Mouse (Mus musculus): Measurements from ENCODE around the gene Vav2.

Gene Vav2

GRCm38 (mm10) chr2:27426855-27427457 lies at the start of gene Vav2:
TSS of gene Vav2 (minus strand) at chr2:27427033.
- peak; percentile 96 for DNase-seq

GRCm38 (mm10) chr2:27475495-27476302 lies 48.9 kb upstream of the Vav2 start:
- DNase-seq: peak; percentile 89 to 92

GRCm38 (mm10) chr2:27474621-27475484 lies 48.0 kb upstream of the Vav2 start:
- peak; percentile 25 to 33 for DNase-seq

GRCm38 (mm10) chr2:27473911-27474310 lies 47.1 kb upstream of the Vav2 start:
- DNase-seq: no peak

GRCm38 (mm10) chr2:27473061-27473765 lies 46.4 kb upstream of the Vav2 start:
- peak; percentile 35 to 48 for DNase-seq

- no peak for DNase-seq
Observed at GRCm38 (mm10) chr2:27471170-27471584, 44.3 kb upstream of the Vav2 start.

GRCm38 (mm10) chr2:27470535-27470934 lies 43.7 kb upstream of the Vav2 start:
- no peak for DNase-seq

- no peak for DNase-seq
Observed at GRCm38 (mm10) chr2:27469991-27470355, 43.1 kb upstream of the Vav2 start.

GRCm38 (mm10) chr2:27469292-27469990 lies 42.6 kb upstream of the Vav2 start:
- peak; percentile 39 to 40 for DNase-seq

- no peak for DNase-seq
Observed at GRCm38 (mm10) chr2:27462901-27463300, 36.1 kb upstream of the Vav2 start.

GRCm38 (mm10) chr2:27461881-27462660 lies 35.2 kb upstream of the Vav2 start:
- DNase-seq: no peak

- no peak for DNase-seq
Observed at GRCm38 (mm10) chr2:27460651-27461050, 33.8 kb upstream of the Vav2 start.

GRCm38 (mm10) chr2:27460163-27460562 lies 33.3 kb upstream of the Vav2 start:
- DNase-seq: no peak

GRCm38 (mm10) chr2:27459735-27460134 lies 32.9 kb upstream of the Vav2 start:
- DNase-seq: no peak

GRCm38 (mm10) chr2:27450226-27450625 lies 23.4 kb upstream of the Vav2 start:
- DNase-seq: no peak

- DNase-seq: no peak
Observed at GRCm38 (mm10) chr2:27447782-27448181, 20.9 kb upstream of the Vav2 start.

GRCm38 (mm10) chr2:27446812-27447211 lies 20.0 kb upstream of the Vav2 start:
- no peak for DNase-seq

- no peak for DNase-seq
Observed at GRCm38 (mm10) chr2:27445910-27446309, 19.1 kb upstream of the Vav2 start.

- no peak for DNase-seq
Observed at GRCm38 (mm10) chr2:27443450-27443708, 16.5 kb upstream of the Vav2 start.

- DNase-seq: no peak
Observed at GRCm38 (mm10) chr2:27442708-27443449, 16.0 kb upstream of the Vav2 start.

Measured in B cell, adult 2 months (primary cell).